Mouse (Mus musculus): Measurements from ENCODE around the gene Gm10770.
A peak's percentile ranks its signal among the peaks of the same experiment; 100 is the strongest.
"Not testable (repeated sequence)": the region's sequence is repeated elsewhere in the genome, so short reads cannot be mapped to it uniquely, and the experiment has no call there.

Gm10770 gene

DNA sequence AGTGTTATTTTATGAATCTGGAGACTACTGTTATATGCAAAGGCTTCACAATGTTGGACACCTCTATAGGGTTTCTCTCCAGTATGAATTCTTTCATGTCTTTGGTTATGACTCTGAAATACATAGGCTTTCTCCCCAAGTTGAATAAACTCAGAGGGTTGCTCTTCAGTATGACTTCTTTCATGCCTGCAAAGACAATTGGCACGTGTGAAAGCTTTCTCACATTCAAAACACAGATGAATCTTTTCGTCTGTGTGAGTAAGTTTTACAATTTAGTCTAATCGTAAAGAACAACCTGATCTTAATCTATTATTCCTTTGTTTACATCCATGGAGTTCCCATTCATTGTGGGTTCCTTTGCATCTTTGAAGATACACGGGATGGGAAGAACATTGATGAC lies at the start of gene Gm10770:
Gene Gm10770 (minus strand): TSS at position 101 of the 400 bp plus-strand sequence.
- not testable (repeated sequence) for DNase-seq

DNA sequence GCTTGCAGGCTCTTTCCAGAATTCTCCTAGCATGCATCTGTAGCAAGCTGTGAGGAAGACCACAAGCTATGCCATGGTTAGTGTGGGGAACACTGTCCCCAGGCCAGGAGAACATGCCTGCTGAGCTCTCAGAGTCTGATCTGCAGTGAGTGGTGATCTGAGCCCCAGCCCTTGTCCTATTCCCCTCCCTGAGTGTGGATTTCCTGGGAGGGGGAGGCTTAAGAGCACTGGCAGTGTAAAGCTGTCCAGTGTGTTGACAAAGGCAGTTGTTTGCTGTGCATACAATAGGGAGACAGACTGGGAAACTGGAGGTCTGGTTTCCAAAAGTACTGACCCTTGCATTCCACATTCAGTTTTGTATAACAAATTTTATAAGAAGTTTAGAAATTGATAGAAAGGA lies 43.8 kb upstream of the Gm10770 start:
- DNase-seq, result not testable (repeated sequence)

GRCm38 (mm10) chr2:150218363-150218725 lies 38.9 kb upstream of the Gm10770 start:
- not testable (repeated sequence) for DNase-seq

- DNase-seq, result peak; percentile 86 to 91
These were observed 38.3 kb upstream of the Gm10770 start, which contains the start of gene Zfp937 for GRCm38 (mm10) chr2:150217600-150218362. Zfp937 (plus strand) TSS chr2:150218073.

DNA sequence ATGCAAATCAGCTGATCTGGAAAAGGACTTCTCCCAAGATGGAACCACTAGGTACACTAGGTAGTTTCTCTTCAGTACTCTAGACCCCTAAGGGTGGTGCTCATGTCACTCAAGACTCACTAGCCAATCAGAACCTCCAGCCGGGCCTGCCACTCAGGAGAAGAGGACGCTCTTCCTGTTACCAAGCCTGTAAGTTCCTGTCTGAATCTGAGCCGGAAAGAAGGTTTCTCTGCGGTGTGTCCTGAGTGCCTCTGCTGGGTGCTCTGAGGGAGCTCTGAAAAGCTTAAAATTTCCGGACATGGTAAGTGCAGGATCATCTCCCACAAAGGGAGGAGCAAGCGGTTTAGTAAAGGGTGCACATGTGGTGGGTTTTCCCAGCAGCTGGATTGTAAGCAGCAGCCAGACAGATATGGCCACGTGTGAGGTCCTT lies 2.1 kb upstream of the Gm10770 start, which contains the start of gene Gm14139:
Gene Gm14139 (plus strand): TSS at position 186 of the 430 bp plus-strand sequence.
- not testable (repeated sequence) for DNase-seq

GRCm38 (mm10) chr2:150181046-150181445 lies 1.6 kb upstream of the Gm10770 start:
- not testable (repeated sequence) for DNase-seq

- DNase-seq, result no peak
These were observed 5.6 kb downstream of the Gm10770 start for GRCm38 (mm10) chr2:150173833-150174232.

DNA sequence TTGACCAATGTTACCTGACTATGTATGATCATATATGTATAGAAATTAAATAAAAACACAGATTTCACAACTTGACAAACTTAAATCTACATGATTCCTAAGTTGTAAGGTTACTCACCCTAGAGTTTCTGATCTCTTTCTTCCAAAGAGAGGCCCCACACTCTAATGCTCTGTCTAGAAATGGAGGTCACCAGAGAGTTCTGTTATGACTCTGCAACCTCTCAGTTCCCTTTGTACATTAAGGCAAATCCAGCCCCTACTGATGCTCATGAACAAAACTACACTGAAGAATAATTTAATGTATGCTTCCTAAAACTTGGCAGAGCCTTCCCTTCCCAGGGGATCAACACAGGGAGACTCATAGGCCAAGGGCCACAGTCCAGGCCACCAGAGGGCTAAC lies 12.8 kb downstream of the Gm10770 start:
- no peak for DNase-seq

GRCm38 (mm10) chr2:150136435-150136897 lies 43.0 kb downstream of the Gm10770 start, which contains the start of gene Zfp120:
Zfp120 (minus strand) TSS chr2:150136708.
- peak; percentile 87 to 92 for DNase-seq

DNA sequence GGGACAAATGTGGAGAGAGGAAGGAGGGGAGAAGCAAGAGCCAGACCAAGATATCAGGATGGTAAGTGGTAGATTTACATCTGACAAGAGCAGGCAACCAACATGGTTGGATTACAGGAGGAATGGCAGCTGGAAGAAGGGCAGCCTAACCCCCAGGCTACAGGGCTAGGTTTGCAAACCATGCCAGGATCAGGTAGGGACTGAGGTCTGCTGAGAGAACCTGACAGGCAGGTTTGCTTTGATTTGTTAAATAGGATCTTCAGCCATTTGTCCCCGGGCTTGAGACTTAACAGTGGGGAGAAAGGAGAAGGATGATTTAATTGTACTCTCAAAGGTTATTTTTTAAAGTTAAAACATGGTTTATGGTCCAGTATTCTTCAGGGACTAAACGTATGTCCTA lies 46.7 kb downstream of the Gm10770 start:
- no peak for DNase-seq

DNA sequence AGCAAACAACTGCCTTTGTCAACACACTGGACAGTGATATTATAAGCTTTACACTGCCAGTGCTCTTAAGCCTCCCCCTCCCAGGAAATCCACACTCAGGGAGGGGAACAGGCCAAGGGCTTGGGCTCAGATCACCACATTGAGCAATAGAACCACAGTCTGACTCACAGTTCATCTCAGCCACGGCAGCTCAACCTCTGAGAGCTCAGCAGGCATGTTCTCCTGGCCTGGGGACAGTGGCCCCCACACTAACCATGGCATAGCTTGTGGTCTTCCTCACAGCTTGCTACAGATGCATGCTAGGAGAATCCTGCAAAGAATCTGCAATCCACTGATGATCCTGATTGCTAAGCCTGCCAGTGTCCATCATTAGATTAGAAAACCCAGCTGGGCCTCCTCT lies 47.5 kb downstream of the Gm10770 start:
- DNase-seq, result not testable (repeated sequence)

Data from kidney, postnatal 36 days (tissue).